Mouse (Mus musculus): ENCODE data around the gene Cyfip2.

DNA sequence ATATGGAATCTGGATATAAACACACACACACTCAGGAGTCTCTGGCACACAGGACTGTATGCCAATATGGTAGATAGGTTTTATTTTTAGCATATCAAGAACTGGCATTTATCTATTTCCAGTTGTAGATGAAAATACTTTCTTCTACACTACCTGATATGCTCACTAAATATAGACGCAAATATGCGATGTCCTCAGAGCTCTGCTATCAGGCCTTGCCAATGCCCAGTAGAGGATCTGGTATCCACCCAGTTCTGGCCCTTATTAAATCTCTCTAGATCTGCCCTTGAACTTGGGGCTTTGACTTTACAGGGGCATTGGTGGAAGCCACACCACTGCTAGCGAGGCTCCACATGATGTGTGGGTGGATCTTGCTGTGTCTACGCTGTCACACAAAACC lies 29.3 kb upstream of the Cyfip2 start:
- TF ChIP-seq CTCF (IDR thresholded peaks at IDR 0.05; ENCODE audit: low read depth, low read length) (no peak), POLR2A (IDR thresholded peaks at IDR 0.05; ENCODE audit: extremely low read depth, insufficient read depth, low read length) (no peak)

All from liver, adult 2 months (tissue).